Mouse (Mus musculus) stomach, embryonic 14.5 days (tissue): ENCODE data around the gene Rnps1. TPM values are rescaled to one million over a fixed set of nuclear protein-coding genes. Genes with fewer than 3 reads are reported as not detected.
"Not testable (repeated sequence)": the region's sequence is repeated elsewhere in the genome, so short reads cannot be mapped to it uniquely, and the experiment has no call there.

Source experiments
- ATAC-seq: fragments of 200-750 bp; cut with Nextera tagmentation; 2 replicates; pipeline ENCODE4 v1.8.0; 2017; ENCODE audit warnings: low read depth, moderate TSS enrichment; ENCODE audit not compliant: insufficient number of reproducible peaks, insufficient read depth, low FRiP score
- H3K27ac ChIP-seq: fragments of 300-500 bp; sonication (generic); 2 replicates; pipeline ENCODE4 v1.5.1; 2014; ENCODE audit warnings: mild to moderate bottlenecking, low read length, moderate library complexity, mixed read lengths
- H3K27me3 ChIP-seq: fragments of 300-500 bp; sonication (generic); 2 replicates; pipeline ENCODE4 v1.6.1; 2014; ENCODE audit warnings: low read length, control low read depth, mixed read lengths; ENCODE audit not compliant: control insufficient read depth, insufficient read depth
- H3K36me3 ChIP-seq: fragments of 300-500 bp; sonication (generic); 2 replicates; pipeline ENCODE4 v1.6.1; 2014; ENCODE audit warnings: mild to moderate bottlenecking, control low read depth, low read length, moderate library complexity, mixed read lengths; ENCODE audit not compliant: control insufficient read depth, insufficient read depth
- H3K4me1 ChIP-seq: fragments of 300-500 bp; sonication (generic); 2 replicates; pipeline ENCODE4 v1.6.1; 2014; ENCODE audit warnings: low read length, control low read depth, mixed read lengths; ENCODE audit not compliant: control insufficient read depth, insufficient read depth
- H3K4me2 ChIP-seq: fragments of 300-500 bp; sonication (generic); replicated peaks from 2 replicates; pipeline ENCODE4 v1.6.1; 2014; ENCODE audit warnings: low read depth, low read length, control low read depth
- H3K4me3 ChIP-seq: fragments of 300-500 bp; sonication (generic); 2 replicates; pipeline ENCODE4 v1.5.1; 2014; ENCODE audit warnings: low read depth, low read length, control low read depth
- H3K9ac ChIP-seq: fragments of 300-500 bp; sonication (generic); replicated peaks from 2 replicates; pipeline ENCODE4 v1.6.1; 2014; ENCODE audit warnings: low read depth, mild to moderate bottlenecking, control low read depth, low read length, moderate library complexity, mixed read lengths
- H3K9me3 ChIP-seq: fragments of 300-500 bp; sonication (generic); 2 replicates; pipeline ENCODE4 v1.6.1; 2016; ENCODE audit warnings: low read depth, low read length, control low read depth; ENCODE audit not compliant: control insufficient read depth
- WGBS: fragments of 180-500 bp; shearing (Covaris S2); extraction: QIAGEN DNeasy Blood & Tissue Kit; methylation state at CpG from one replicate; pipeline ENCODE4 v1.1.7; 2014; 5-methylcytosine and 5-hydroxymethylcytosine counted together
- polyA plus RNA-seq: library from polyadenylated mRNA; unstranded; fragments of >200 nt; fragmentation: Nextera tagmentation; extraction: Ambion mirVana; gene quantifications from 2 replicates; pipeline ENCODE4 v1.2.1, GENCODE M21; 2014

Rnps1 gene
- polyA plus RNA-seq, 1 experiment from 2014 or later, result 265 TPM

GRCm38 (mm10) chr17:24423114-24423513, 8.7 kb downstream of the Rnps1 start:
- 93% methylated on average over 4 of the region's 4 CpGs for WGBS
- Histone ChIP-seq H3K9ac (no peak overlapping the region), H3K9me3 (no peaks in the 10 kb centered on the region), H3K4me3 (no peak overlapping the region), H3K4me2 (no peak overlapping the region), H3K27me3 (no peaks in the 10 kb centered on the region), H3K27ac (no peak overlapping the region), H3K36me3 (peaks cover 65% of the 10 kb centered on the region), H3K4me1 (peaks cover 3% of the 10 kb centered on the region; the same call in 1 of the 2 replicates)
- ATAC-seq, result no peak

GRCm38 (mm10) chr17:24424489-24424888, 10.1 kb downstream of the Rnps1 start:
- H3K27ac ChIP-seq, result no peak overlapping the region
- no peak overlapping the region for H3K4me2 ChIP-seq
- H3K4me3 ChIP-seq, result no peak overlapping the region
- peaks cover 52% of the 10 kb centered on the region for H3K36me3 ChIP-seq
- ATAC-seq, result no peak
- no peaks in the 10 kb centered on the region for H3K9me3 ChIP-seq
- H3K9ac ChIP-seq, result no peak overlapping the region
- no peaks in the 10 kb centered on the region for H3K27me3 ChIP-seq
- 93% methylated on average over 5 of the region's 5 CpGs for WGBS
- peaks cover 3% of the 10 kb centered on the region; the same call in 1 of the 2 replicates for H3K4me1 ChIP-seq

GRCm38 (mm10) chr17:24425326-24425725, 11.0 kb downstream of the Rnps1 start:
- not testable (repeated sequence) for H3K4me1 ChIP-seq, H3K27me3 ChIP-seq, ATAC-seq, H3K27ac ChIP-seq, H3K4me3 ChIP-seq, H3K9me3 ChIP-seq, H3K4me2 ChIP-seq, H3K9ac ChIP-seq
- 93% methylated on average over 4 of the region's 8 CpGs for WGBS
- peaks cover 44% of the 10 kb centered on the region for H3K36me3 ChIP-seq

- ATAC-seq, result no peak
- H3K4me3 ChIP-seq, result 0 out of 2 replicates have a peak overlapping the region, but pooled peaks have one; percentile 75
- no peak overlapping the region; the same call in 1 of the 2 replicates for H3K27ac ChIP-seq
- no peaks in the 10 kb centered on the region for H3K27me3 ChIP-seq
- H3K9me3 ChIP-seq, result no peaks in the 10 kb centered on the region
- no peak overlapping the region for H3K9ac ChIP-seq
- H3K36me3 ChIP-seq, result peaks cover 39% of the 10 kb centered on the region
- no peak overlapping the region for H3K4me2 ChIP-seq
- H3K4me1 ChIP-seq, result peaks cover 3% of the 10 kb centered on the region; the same call in 1 of the 2 replicates
- WGBS, result 93% methylated on average over 7 of the region's 7 CpGs
Measured at GRCm38 (mm10) chr17:24425905-24426304, 11.5 kb downstream of the Rnps1 start.

- peaks cover 32% of the 10 kb centered on the region for H3K36me3 ChIP-seq
- peak within 1 kb of the TSS; percentile 94 for H3K9ac ChIP-seq
- H3K4me1 ChIP-seq, result peaks cover 3% of the 10 kb centered on the region; the same call in 1 of the 2 replicates
- H3K4me3 ChIP-seq, result peak within 1 kb of the TSS; percentile 75
- H3K27me3 ChIP-seq, result no peaks in the 10 kb centered on the region
- peak within 1 kb of the TSS; percentile 95 for H3K27ac ChIP-seq
- ATAC-seq, result peak; percentile 96
- H3K9me3 ChIP-seq, result no peaks in the 10 kb centered on the region
- peak within 1 kb of the TSS; percentile 55 for H3K4me2 ChIP-seq
- WGBS, result under 1% methylated on average over 48 of the region's 48 CpGs
Measured at GRCm38 (mm10) chr17:24426471-24427169, 12.3 kb downstream of the Rnps1 start, which contains the start of gene Eci1. Gene Eci1, plus strand, starts transcription at chr17:24426641.

- no peaks in the 10 kb centered on the region for H3K9me3 ChIP-seq
- 2% methylated on average over 8 of the region's 8 CpGs for WGBS
- peak overlapping the region; percentile 94; the same call in 1 of the 2 replicates for H3K9ac ChIP-seq
- H3K36me3 ChIP-seq, result peaks cover 27% of the 10 kb centered on the region
- H3K4me1 ChIP-seq, result peaks cover 3% of the 10 kb centered on the region; the same call in 1 of the 2 replicates
- peak overlapping the region; percentile 95 for H3K27ac ChIP-seq
- no peak for ATAC-seq
- H3K4me2 ChIP-seq, result peak overlapping the region; percentile 55
- no peaks in the 10 kb centered on the region for H3K27me3 ChIP-seq
- H3K4me3 ChIP-seq, result peak overlapping the region; percentile 75
Measured at GRCm38 (mm10) chr17:24427170-24427557, 12.8 kb downstream of the Rnps1 start.

- Histone ChIP-seq H3K4me2 (no peak overlapping the region), H3K9me3 (no peaks in the 10 kb centered on the region), H3K4me3 (no peak overlapping the region), H3K36me3 (peaks cover 8% of the 10 kb centered on the region), H3K4me1 (peaks cover 3% of the 10 kb centered on the region; the same call in 1 of the 2 replicates), H3K27ac (no peak overlapping the region), H3K27me3 (no peaks in the 10 kb centered on the region), H3K9ac (no peak overlapping the region)
- ATAC-seq, result peak; percentile 47; the same call in 1 of the 2 replicates
- WGBS, result 82% methylated on average over 14 of the region's 14 CpGs
Measured at GRCm38 (mm10) chr17:24429201-24429983, 15.0 kb downstream of the Rnps1 start.

- Histone ChIP-seq H3K9me3 (no peaks in the 10 kb centered on the region), H3K36me3 (peaks cover 43% of the 10 kb centered on the region), H3K4me1 (no peaks in the 10 kb centered on the region), H3K27me3 (no peaks in the 10 kb centered on the region), H3K4me3 (no peak overlapping the region), H3K9ac (no peak overlapping the region), H3K4me2 (no peak overlapping the region), H3K27ac (no peak overlapping the region)
- ATAC-seq, result 0 out of 2 replicates have a peak, but pooled peaks have one; percentile 28
- 73% methylated on average over 5 of the region's 5 CpGs for WGBS
Measured at GRCm38 (mm10) chr17:24437016-24437415, 22.7 kb downstream of the Rnps1 start.
